9 mouse cellular contexts compared by ENCODE assay signal in the genomic region with DNA sequence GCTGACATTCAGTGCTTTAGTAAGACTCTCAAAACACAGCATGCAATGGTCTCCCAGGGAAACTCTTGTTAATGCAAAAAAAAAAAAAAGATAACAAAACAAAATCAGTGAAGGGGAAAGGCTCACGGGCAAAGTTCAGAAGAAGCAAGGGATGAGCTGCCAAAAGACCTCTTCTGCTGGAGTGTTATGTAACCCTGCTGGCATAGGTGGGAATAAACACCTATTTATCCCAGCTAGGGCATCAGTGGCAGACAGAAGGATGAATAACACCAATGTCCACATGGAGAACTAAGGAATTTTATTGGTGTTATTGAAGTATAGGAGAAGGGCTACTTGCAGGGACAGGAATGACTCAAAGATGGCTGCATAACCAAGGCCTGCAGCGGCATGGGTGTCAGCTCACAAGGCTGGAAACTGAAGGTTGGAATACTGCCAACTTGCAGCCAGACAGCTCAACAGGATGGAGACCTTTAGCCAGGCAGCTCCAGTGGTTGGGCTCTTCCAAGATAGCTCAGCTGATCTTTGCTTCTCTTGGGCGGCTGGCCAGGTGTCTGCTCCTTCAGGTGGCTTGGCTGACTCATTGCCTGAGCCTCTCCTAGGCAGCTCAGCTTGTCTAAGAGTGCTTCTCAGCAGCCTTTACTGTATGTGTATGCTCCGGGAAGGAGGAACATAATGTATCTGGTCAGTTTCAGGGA. TPM values are rescaled to one million over a fixed set of nuclear protein-coding genes. Genes with fewer than 3 reads are reported as not detected.
DNase-seq lines count a peak whose midpoint lies in the region; ATAC-seq and TF ChIP-seq lines count a peak whose summit lies in the region.
"Had no signal": no experiment of that assay in that cellular context is flagged by ENCODE, and none has a peak within 500 bp of the region (broad histone marks: within the 10 kb centered on the region; RNA-seq: fewer than 3 reads in every experiment).

No protein-coding gene starts in this region.

- H3K9me3 ChIP-seq in lung, embryonic 14.5 days (ENCODE audit: low read depth, low read length) = no peaks in the 10 kb centered on the region

- H3K4me2 ChIP-seq in lung, embryonic 14.5 days = no peak overlapping the region

- peaks cover 9% of the 10 kb centered on the region; the same call in 1 of the 2 replicates for H3K36me3 ChIP-seq in lung, embryonic 14.5 days (ENCODE audit: insufficient read depth)
- no peaks in the 10 kb centered on the region for H3K36me3 ChIP-seq in thymus, adult 2 months (ENCODE audit: control insufficient read depth, insufficient read depth, low read length)

- no peak for TF ChIP-seq CTCF in gastrocnemius, adult 2 months (IDR thresholded peaks at IDR 0.05)
- no peak for TF ChIP-seq CTCF in lung, embryonic 14.5 days (IDR thresholded peaks at IDR 0.05; ENCODE audit: low read depth)
- TF ChIP-seq CTCF in thymus, adult 2 months (IDR thresholded peaks at IDR 0.05; ENCODE audit: borderline replicate concordance, control insufficient read depth, extremely low read depth, insufficient read depth, low read length, poor library complexity) = no peak

- no peak for TF ChIP-seq POLR2A in thymus, adult 2 months (IDR thresholded peaks at IDR 0.05; ENCODE audit: control insufficient read depth, extremely low read depth, insufficient read depth, low read length, poor library complexity)

- no peaks in the 10 kb centered on the region for H3K4me1 ChIP-seq in lung, embryonic 14.5 days (ENCODE audit: insufficient read depth)
- no peaks in the 10 kb centered on the region for H3K4me1 ChIP-seq in thymus, adult 2 months (replicated peaks; ENCODE audit: control insufficient read depth, insufficient read depth, low read length)

- 64% methylated on average over 4 of the region's 4 CpGs for WGBS in lung, embryonic 14.5 days
- 95% methylated on average over 4 of the region's 4 CpGs for WGBS in thymus, adult 2 months

- no peaks in the 10 kb centered on the region for H3K27me3 ChIP-seq in lung, embryonic 14.5 days (ENCODE audit: insufficient read depth, low read length)
- no peaks in the 10 kb centered on the region for H3K27me3 ChIP-seq in thymus, adult 2 months (ENCODE audit: control insufficient read depth, insufficient read depth, low read length)

- DNase-seq in gastrocnemius, adult 2 months = peak; percentile 28
- DNase-seq in gastrocnemius, postnatal 36 days = no peak
- DNase-seq in lung, embryonic 14.5 days = peak; percentile 68
- no peak for DNase-seq in lung, postnatal 14 days
- DNase-seq in brain, adult 2 months (ENCODE audit: low read depth, low spot score) = peak; percentile 40
- peak; percentile 81 for DNase-seq in kidney, postnatal 14 days
- DNase-seq in thymus, adult 2 months = no peak
- no peak for DNase-seq in adrenal gland, postnatal 4 days (ENCODE audit: low spot score in 2 of 2)
- DNase-seq: adrenal gland, adult 8-10 months had no signal

- H3K4me3 ChIP-seq in gastrocnemius, adult 2 months = no peak overlapping the region
- H3K4me3 ChIP-seq in lung, embryonic 14.5 days (ENCODE audit: low read depth, low read length) = no peak overlapping the region
- H3K4me3 ChIP-seq in thymus, adult 2 months (ENCODE audit: control insufficient read depth, insufficient read depth, low read length) = no peak overlapping the region

- ATAC-seq in lung, embryonic 14.5 days (ENCODE audit: insufficient read depth) = peak; percentile 35; the same call in 1 of the 2 replicates

- no peak overlapping the region for H3K27ac ChIP-seq in gastrocnemius, adult 2 months
- H3K27ac ChIP-seq in lung, embryonic 14.5 days (ENCODE audit: low read depth) = no peak overlapping the region
- H3K27ac ChIP-seq in thymus, adult 2 months (ENCODE audit: control insufficient read depth, insufficient read depth, low read length) = no peak overlapping the region

- intact Hi-C loops in gastrocnemius, adult 2 months (cut with DNase I) = no loop called here
- intact Hi-C loops in gastrocnemius, postnatal 36 days (cut with DNase I) = no loop called here

- no peak overlapping the region for H3K9ac ChIP-seq in lung, embryonic 14.5 days

RNA-seq across cellular contexts. Expression of a gene that starts 45.2 kb away (rescaled TPM):
- 1 to 10 TPM; 4.6 to 6.7 TPM for total RNA-seq in gastrocnemius, adult 2 months (2021)
- 1 to 10 TPM; 4.9 to 5.5 TPM for total RNA-seq in gastrocnemius, postnatal 36 days (2021)
- polyA plus RNA-seq in lung, embryonic 14.5 days (2014; fragmentation: Nextera tagmentation; extraction: Ambion mirVana) = 36.6 and 37.2 TPM in 2 replicates
- 5.5 and 6.6 TPM in 2 replicates for polyA plus RNA-seq in thymus, adult 2 months (2012; rRNA removed)
- 10 to 100 TPM; 31.0 to 33.5 TPM for total RNA-seq in adrenal gland, postnatal 4 days (2021)

Comparison
In these comparisons a context has a peak if more than half of its experiments do, and no peak if none do; other contexts are left out.
1. DNase-seq: peak in gastrocnemius, adult 2 months (single experiment), lung, embryonic 14.5 days (single experiment), brain, adult 2 months (single experiment) and kidney, postnatal 14 days (single experiment); none in gastrocnemius, postnatal 36 days (0 of 2), lung, postnatal 14 days (single experiment), thymus, adult 2 months (single experiment) and adrenal gland, postnatal 4 days (0 of 2).
2. RNA of a gene that starts 45.2 kb away (total RNA-seq): 31.0 to 33.5 TPM in adrenal gland, postnatal 4 days; 4.6 to 6.7 TPM in gastrocnemius, adult 2 months and 4.9 to 5.5 TPM in gastrocnemius, postnatal 36 days; every median in the first group is over 4 times any median in the second.